Mouse (Mus musculus): ENCODE data around the gene Mtg2. TPM values are rescaled to one million over a fixed set of nuclear protein-coding genes. Genes with fewer than 3 reads are reported as not detected.

The Mtg2 gene
- polyA plus RNA-seq, 1 experiment: 28.8 TPM

- peak in 1 of 2 experiments; percentile 33 for DNase-seq (ENCODE audit: extremely low spot score in 1 of 2, low spot score in 1 of 2)
Measured at GRCm38 (mm10) chr2:180051986-180052733, 18.2 kb upstream of the Mtg2 start.

DNA sequence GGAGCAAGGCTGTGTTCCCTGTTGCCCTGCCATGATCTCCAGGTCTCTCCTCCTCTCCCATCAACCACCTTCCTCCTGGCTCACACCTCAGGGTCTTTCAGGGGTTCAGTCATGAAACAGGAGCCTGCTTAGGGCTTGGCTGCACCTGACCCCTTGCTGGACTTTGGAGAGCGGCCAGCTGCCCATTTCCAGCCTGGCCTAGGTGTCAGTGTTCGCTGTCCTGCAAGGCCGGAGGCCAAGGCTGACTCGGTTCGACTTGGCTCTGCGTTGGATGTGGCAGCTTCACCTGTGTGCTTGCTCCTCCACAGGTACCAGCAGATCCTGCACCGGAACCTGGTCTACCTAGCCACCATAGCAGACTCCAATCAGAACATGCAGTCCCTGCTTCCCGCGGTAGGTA, 17.4 kb upstream of the Mtg2 start:
- no peak for DNase-seq (ENCODE audit: extremely low spot score in 1 of 2, low spot score in 1 of 2)

DNA sequence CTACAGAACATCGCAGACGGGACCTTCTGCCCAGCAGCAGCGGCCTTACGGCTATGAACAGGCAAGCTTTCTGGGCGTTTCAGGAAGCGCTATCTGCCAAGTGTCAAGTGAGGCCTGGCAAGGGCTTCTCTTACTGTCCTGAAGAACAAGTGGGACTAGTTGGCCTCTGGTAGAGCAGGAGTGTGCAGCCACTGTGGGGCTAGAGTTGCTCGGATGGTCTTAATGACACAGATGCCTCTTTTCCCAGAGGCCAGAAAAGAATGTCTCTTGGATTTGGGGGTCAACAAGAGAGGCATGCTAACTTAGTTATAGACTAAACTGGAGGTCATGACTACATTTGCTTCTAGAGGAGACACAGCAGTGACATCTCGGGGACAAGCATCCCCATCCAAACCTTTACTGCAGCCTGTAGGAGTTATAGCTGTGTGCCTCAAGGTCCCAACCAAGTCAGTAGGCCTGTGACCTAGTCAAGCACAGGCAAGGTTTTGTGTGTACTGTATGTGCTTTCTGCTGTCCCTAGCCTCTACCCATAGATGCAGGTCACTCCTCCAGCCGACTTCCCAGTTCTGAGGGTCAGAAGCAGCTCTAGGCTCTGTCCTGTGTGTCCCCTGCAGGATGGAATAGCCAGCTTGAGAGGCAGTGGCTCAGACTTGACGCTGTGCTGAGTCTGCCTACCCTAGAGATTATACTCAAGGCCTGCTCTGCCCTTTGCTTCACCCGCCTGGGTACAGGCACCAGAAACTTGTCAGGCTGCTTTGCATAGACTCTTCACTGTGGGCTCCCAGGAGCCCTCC, 6.9 kb upstream of the Mtg2 start:
- DNase-seq (ENCODE audit: extremely low spot score in 1 of 2, low spot score in 1 of 2): no peak

- DNase-seq (ENCODE audit: extremely low spot score in 1 of 2, low spot score in 1 of 2): no peak
Measured at GRCm38 (mm10) chr2:180069770-180070480, 463 bp upstream of the Mtg2 start.

- DNase-seq (ENCODE audit: extremely low spot score in 1 of 2, low spot score in 1 of 2): no peak
Measured at GRCm38 (mm10) chr2:180071671-180072070, 1.3 kb downstream of the Mtg2 start.

- DNase-seq (ENCODE audit: extremely low spot score in 1 of 2, low spot score in 1 of 2): no peak
Measured at GRCm38 (mm10) chr2:180072886-180073285, 2.5 kb downstream of the Mtg2 start.

DNA sequence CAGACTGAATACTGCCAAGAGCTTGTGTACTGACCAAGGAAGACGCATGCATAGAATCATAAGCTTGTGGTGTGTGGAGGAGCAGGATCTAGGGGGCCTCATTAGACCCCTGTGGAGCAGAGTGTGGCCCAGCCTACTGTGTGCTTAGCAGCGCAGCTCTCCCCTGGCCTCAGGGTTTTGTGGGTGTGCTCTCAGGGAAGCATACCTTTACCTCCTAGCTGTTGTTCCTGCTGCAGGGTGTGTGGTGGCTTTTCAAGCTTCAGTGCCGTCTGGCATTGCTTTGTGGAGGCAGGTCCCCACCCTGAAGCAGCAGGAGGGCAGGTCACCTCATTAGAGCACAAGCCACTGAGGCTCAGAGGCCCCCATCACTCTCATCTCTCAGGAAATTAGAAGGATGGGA, 7.2 kb downstream of the Mtg2 start:
- no peak for DNase-seq (ENCODE audit: extremely low spot score in 1 of 2, low spot score in 1 of 2)

DNA sequence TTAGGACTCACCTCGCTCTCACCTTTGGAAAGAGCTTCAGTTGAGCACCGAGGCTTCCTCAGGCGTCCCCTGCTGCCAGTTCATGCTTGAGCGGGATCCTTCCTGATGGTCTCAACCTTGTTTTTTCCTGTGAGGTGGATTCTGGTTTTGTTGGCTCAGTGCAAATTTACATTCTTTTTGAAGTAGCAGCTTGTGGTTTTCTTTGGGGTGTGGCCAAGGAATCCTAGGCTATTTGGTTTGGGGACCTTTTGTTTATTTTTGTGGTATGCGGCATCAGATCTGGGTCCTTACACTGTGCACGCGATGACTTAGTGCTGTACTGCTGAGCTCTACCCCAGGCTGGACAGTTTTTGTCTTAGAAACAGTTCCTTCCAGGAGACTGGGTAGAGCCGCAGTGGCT, 10.3 kb downstream of the Mtg2 start:
- DNase-seq (ENCODE audit: extremely low spot score in 1 of 2, low spot score in 1 of 2): no peak

- DNase-seq (ENCODE audit: extremely low spot score in 1 of 2, low spot score in 1 of 2): no peak
Measured at GRCm38 (mm10) chr2:180083063-180083462, 12.7 kb downstream of the Mtg2 start.

DNA sequence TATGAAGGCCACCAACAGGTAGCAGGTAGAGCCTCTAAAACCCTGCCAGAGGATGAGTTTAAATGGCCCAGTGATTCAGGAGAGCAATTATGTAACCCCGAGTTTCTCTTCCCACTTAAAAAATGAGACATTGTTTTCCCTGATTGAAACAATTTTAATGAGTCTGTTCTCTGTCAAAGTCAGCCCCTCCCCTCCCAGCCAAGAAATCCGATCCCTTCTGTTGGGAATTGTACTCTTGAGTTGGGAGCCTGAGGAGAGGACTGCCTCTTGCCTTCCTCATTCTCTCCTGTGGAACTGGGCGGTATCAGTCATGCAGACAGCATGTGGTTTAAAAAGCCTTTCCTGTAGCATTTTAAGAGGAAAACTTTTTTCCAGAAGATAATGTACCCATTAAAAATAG, 14.2 kb downstream of the Mtg2 start:
- no peak for DNase-seq (ENCODE audit: extremely low spot score in 1 of 2, low spot score in 1 of 2)

DNA sequence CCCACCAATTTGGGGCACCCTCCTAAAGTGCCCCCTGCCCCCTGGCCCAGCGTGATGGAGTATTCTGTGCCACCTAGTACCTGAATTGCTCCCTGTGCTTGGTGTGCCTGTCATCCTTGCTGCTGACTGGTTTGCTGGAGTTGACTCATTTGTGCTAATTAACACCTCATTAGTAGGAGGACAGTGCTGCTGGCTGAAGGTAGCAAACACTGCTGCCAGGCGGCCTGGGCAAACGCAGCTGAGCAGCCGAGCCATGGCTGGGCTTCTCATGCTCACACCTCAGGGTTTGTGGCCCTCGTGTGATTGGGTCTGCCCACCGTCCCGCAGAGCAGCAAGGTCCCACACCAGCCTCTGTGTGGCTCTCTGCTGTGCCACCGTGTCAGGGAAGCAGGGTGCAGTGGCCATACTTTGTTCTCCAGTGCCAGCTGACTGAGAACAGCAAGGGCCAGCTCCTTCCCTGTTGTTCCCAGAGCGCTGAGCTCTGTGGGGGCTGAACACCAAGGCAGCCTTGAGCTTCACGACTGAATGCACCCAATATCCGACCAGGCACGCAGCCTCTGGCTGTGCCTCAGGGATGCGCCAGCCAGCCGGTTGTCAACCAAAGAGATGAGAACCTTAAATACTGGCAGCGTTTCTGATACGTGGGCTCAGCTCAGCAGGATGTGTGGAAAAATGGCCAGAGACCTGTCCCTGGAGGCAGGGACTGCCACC, 15.7 kb downstream of the Mtg2 start:
- no peak for DNase-seq (ENCODE audit: extremely low spot score in 1 of 2, low spot score in 1 of 2)

GRCm38 (mm10) chr2:180086637-180087027, 16.2 kb downstream of the Mtg2 start:
- no peak for DNase-seq (ENCODE audit: extremely low spot score in 1 of 2, low spot score in 1 of 2)

- DNase-seq (ENCODE audit: extremely low spot score in 1 of 2, low spot score in 1 of 2): no peak
Measured at GRCm38 (mm10) chr2:180087472-180087871, 17.1 kb downstream of the Mtg2 start.

- DNase-seq (ENCODE audit: extremely low spot score in 1 of 2, low spot score in 1 of 2): no peak
Measured at GRCm38 (mm10) chr2:180090285-180090684, 19.9 kb downstream of the Mtg2 start.

DNA sequence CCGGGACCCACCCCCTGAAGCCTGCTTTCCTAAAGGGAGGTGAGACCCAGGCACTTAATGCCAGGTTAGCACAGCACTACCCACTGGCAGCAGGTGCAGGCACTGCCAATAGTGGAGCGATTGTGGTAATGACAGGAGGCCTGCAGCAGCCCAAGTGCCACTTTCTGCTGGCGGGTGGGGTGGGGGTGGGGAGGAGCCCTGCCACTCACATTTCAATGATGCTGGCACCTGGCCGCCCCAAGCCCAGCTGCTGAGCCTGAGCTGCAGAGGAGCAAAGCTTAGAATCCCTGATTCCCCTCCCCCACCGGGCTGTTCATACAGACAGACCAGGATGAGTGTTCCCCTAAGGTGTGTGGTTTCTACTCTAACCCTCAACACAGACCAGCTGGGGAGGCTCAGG, 25.3 kb downstream of the Mtg2 start:
- no peak for DNase-seq (ENCODE audit: extremely low spot score in 1 of 2, low spot score in 1 of 2)

DNA sequence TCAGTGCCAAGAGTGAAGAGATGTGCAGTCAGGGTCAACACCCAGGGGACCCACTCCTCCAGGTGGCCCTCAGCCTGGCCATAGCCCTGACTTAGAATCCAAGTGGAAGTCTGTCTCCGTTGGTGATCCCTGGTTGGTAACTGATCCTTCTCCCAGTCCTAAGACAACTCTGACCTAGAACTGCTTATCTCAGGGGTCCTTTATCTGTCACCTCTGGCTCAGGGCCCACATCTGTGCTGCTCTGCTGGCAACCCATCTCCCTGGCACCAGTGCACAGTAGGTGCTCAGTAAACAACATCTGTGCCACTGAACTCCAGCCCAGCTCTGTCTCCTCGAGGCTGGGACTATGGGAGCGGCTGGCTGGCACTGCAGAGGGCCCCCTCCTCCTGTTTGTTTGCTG, 27.2 kb downstream of the Mtg2 start:
- DNase-seq (ENCODE audit: extremely low spot score in 1 of 2, low spot score in 1 of 2): no peak

- DNase-seq (ENCODE audit: extremely low spot score in 1 of 2, low spot score in 1 of 2): no peak
Measured at GRCm38 (mm10) chr2:180098167-180098566, 27.8 kb downstream of the Mtg2 start.

GRCm38 (mm10) chr2:180099529-180099928, 29.1 kb downstream of the Mtg2 start:
- DNase-seq (ENCODE audit: extremely low spot score in 1 of 2, low spot score in 1 of 2): peak in 1 of 2 experiments; percentile 42

GRCm38 (mm10) chr2:180103151-180103977, 33.0 kb downstream of the Mtg2 start:
- peak in 1 of 2 experiments; percentile 45 for DNase-seq (ENCODE audit: extremely low spot score in 1 of 2, low spot score in 1 of 2)

Data from frontal cortex, adult 2 months (tissue).